Mouse (Mus musculus): Measurements from ENCODE around the gene Mpzl3.

- no peak for TF ChIP-seq CTCF (IDR thresholded peaks at IDR 0.05; ENCODE audit: low read depth)
- TF ChIP-seq EP300 (IDR thresholded peaks at IDR 0.05; ENCODE audit: low read depth): no peak
These were observed 65.6 kb downstream of the Mpzl3 start for GRCm38 (mm10) chr9:45120567-45120966.

Data from liver, embryonic 14.5 days (tissue).